Mouse (Mus musculus): Measurements from ENCODE around the gene Pigl.
"Not testable (repeated sequence)": the region's sequence is repeated elsewhere in the genome, so short reads cannot be mapped to it uniquely, and the experiment has no call there.

Pigl gene

DNA sequence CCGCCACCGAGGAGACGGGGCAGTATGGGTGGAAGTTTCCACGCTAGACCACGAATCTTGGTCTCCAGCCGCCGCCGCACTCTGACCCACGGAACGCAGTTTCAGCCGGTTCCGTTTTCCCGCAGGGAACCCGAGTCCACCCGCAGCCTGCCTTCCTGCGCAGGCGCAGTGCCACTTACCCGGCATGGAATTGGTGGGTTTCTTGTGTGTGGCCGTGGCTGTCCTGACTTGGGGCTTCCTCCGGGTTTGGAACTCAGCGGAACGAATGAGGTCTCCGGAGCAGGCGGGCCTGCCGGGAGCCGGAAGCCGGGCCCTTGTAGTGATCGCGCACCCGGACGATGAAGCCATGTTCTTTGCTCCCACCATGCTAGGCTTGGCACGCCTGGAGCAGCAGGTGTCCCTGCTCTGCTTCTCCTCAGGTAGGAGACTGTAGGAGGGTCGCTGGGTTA, at the start of gene Pigl, which contains the start of gene Ncor1:
Pigl (plus strand) TSS at position 185 of the 449 bp plus-strand sequence.
Ncor1 (minus strand) TSS at position 266 of the 449 bp plus-strand sequence.
- DNase-seq (ENCODE audit: low spot score) = peak; percentile 77

DNA sequence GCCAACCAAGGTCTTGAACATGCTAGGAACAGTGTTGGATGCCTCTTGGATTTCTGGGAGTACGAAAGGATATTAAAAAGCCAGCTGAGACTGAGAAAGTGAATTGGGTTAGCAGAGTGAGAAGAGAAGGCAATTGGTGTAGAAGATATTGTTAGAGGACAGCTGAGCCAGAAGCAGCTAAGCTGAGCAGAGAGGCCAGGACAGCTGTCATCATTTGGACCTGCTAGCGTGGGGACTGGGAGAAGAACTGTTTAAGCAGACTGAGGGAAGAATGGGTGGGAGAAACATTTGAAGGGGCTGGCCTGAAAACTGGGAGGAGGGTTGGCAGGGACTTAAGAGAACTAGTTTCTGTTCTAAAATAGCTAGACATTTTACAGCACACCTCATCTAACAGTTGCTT, 49.4 kb upstream of the Pigl start:
- no peak for DNase-seq (ENCODE audit: low spot score)

DNA sequence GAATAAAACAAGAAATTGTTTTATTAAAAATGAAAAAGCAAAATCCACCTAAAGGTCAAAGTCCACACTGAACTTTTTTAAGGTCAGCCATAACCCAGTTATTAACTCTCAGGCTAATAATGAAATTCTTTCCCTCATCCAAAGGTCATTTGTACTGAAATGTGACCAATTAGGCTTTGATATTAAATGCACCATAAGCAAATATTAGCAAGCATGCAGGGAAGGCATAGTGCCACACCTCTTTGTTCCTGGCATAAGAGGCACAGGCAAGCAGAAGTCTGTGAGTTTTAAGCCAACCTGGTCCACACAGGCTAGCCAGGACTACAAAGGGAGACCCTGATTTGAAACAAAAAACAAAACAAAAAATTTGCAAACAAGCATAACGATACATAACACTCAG, 48.6 kb upstream of the Pigl start:
- DNase-seq (ENCODE audit: low spot score) = no peak

- no peak for DNase-seq (ENCODE audit: low spot score)
Measured at GRCm38 (mm10) chr11:62415026-62415425, 43.2 kb upstream of the Pigl start.

GRCm38 (mm10) chr11:62424525-62424924, 33.7 kb upstream of the Pigl start:
- DNase-seq (ENCODE audit: low spot score) = no peak

DNA sequence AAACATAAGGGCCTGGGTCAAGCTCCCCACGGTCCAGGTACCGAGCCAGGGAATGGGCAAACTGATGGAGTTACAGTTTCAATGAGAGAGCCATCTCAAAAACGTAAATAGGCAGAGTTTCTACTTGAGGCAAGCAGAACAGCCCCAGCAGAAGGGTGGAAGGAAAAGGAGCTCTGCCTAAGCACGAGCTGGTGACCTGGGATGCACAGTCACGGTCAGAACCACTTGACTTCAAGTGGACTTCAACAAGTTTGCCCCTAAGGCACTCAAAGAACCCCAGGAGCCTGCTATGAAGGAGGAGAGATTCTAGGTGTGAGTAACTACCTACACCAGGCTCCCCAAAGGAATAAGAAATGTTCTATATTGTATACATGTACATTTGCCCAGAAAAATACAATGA, 32.0 kb upstream of the Pigl start:
- no peak for DNase-seq (ENCODE audit: low spot score)

- DNase-seq (ENCODE audit: low spot score) = no peak
Measured at GRCm38 (mm10) chr11:62427105-62427504, 31.2 kb upstream of the Pigl start.

DNA sequence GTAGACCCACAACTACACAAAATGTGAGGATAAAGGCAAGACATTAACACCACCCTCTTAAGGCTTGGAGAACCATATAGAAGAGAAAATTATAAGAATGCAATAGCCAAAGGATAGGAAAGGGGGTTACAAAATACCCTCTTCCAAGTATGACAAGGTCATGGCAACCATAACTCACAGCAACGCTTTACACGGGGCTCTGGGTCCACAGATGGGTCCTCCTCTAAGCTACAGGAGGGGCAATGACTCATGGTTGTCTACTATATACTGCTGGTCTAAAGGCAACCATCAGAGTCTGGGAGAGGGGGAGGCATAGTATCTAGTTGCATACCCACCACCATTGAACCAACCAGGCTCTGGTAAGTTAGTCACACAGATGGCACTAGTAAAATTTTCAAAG, 26.0 kb upstream of the Pigl start:
- no peak for DNase-seq (ENCODE audit: low spot score)

DNA sequence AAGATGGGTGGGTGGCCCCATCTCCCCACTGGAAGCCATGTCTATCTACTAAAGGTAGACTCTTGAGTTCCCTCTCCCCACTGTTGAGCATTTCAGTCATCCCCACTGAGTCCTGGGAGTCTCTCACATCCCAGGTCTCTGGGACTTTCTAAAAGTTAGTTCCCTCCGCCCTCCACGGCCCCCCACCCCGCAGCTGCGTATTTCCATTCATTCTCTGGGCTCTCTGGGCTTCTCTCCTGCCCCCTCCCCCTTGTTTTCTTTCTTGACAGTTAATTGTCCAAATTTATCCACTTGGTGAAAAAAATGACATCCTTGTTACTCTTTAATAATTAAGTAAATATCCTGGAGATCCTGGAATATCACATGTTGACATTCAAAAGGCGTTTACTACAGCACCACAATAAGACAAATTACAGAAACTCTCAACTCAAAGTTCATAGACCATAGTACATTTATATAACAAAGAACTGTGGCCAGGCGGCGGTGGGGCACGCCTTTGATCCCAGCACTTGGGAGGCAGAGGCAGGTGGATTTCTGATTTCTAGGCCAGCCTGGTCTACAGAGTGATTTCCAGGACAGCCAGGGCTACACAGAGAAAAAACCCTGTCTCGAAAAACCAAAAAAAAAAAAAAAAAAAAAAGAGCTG, 17.5 kb upstream of the Pigl start:
- no peak for DNase-seq (ENCODE audit: low spot score)

GRCm38 (mm10) chr11:62445799-62446198, 12.5 kb upstream of the Pigl start:
- no peak for DNase-seq (ENCODE audit: low spot score)

- DNase-seq (ENCODE audit: low spot score) = no peak
Measured at GRCm38 (mm10) chr11:62448971-62449370, 9.3 kb upstream of the Pigl start.

- DNase-seq (ENCODE audit: low spot score) = no peak
Measured at GRCm38 (mm10) chr11:62455193-62455592, 3.1 kb upstream of the Pigl start.

DNA sequence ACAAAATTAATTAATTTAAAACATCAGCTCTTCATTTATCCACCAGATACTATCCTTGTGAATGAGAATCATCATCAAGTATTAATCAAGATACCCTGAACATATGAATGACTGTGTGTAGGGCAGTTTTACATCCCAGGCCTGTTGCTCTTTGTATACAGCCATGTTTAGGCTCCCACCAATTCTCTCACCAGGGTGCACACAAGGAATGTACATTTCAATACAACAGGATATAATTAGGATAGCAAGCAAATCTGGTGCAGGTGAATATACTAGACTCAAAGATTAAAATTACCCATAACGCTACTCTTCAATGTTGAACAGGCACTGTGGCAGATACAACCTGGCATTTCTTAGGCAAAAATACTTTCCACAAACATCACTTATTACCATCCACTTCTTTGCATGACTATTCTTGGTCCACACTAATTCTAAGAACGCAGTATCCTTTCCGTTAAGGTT, 2.2 kb upstream of the Pigl start:
- no peak for DNase-seq (ENCODE audit: low spot score)

GRCm38 (mm10) chr11:62456483-62457172, 1.6 kb upstream of the Pigl start:
- no peak for DNase-seq (ENCODE audit: low spot score)

DNA sequence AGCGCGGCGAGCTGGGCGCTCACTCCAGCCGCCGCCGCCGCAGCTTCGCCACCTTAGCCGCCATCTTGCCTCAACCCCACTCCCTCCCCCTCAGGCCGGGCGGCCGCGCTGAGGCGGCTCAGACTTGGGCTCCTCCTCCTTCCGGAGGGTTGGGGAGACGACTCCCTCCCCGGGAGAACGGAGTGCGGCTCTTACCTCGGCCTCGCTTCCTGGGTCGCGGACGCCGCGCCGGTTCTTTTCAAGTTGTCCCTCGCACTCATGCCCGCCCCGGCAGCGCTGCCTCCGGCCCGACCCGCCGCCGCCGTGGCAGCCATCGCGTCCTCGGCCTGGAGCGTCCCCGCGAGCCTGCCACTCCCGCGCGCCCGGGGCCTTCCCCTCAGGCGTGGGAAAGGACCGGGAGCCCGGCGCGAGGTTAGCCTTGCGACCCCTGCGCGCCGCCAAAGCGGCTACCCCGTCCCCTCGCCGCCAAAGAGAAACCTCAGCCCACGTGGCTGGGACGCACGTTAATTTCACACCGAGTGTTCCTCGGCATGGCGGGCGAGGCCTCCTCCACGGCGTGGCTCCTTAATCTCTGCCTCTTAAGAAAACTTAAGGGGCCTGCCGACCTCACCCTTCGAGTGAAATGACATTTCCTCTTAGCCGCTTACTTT, 894 bp upstream of the Pigl start:
- DNase-seq (ENCODE audit: low spot score) = peak; percentile 81

DNA sequence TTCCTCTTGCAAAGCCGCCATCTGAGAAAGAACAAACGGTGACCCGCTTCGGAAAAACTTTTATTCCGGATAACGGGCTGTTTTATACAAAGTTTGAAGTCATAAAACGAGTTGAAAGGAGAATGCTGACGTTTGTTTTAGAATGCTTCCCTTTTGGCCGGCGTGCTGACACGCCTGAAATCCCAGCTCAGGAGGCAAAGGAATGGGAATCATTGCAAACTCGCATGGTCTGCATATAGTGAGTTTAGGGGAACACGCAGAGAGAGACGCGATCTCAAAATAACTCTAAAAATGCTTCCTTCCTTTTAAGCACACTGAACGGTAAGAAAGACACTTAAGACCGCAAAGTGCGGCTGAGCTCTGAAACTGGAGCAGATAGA, 379 bp upstream of the Pigl start:
- no peak for DNase-seq (ENCODE audit: low spot score)

GRCm38 (mm10) chr11:62458780-62459179, 520 bp downstream of the Pigl start:
- DNase-seq (ENCODE audit: low spot score) = no peak

GRCm38 (mm10) chr11:62462529-62462928, 4.3 kb downstream of the Pigl start:
- not testable (repeated sequence) for DNase-seq (ENCODE audit: low spot score)

DNA sequence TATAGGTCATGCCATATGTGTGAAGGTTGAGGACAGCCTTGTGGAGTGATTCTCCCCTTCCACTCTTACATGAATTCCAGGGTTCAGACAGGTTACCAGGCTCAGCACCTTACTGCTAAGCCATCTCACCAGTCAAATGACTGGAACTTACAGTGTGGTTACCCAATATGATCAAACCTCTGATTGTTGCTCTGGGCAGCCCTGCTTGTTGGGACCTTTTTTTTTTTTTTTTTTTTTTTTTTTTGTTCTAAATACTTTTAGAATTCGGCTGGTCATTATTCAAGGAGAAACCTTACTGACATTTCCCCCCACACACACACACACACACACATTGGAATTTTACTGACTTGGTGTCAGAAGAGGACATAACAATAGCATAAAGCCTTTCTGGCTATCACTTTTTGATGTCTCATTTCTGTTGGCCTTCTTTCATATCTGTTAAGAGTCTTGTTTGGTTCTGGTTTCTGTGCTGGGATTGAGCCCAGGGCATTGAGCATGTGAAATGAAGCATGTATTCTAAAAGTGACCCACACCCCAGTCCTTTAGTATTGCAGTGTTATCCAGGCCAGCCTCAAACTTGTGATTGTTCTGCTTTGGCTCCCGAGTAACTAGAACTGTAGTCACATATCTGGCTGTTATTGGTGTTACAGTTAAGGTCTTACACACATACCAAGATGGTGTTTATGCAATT, 5.1 kb downstream of the Pigl start:
- no peak for DNase-seq (ENCODE audit: low spot score)

GRCm38 (mm10) chr11:62464696-62465095, 6.4 kb downstream of the Pigl start:
- DNase-seq (ENCODE audit: low spot score) = no peak

DNA sequence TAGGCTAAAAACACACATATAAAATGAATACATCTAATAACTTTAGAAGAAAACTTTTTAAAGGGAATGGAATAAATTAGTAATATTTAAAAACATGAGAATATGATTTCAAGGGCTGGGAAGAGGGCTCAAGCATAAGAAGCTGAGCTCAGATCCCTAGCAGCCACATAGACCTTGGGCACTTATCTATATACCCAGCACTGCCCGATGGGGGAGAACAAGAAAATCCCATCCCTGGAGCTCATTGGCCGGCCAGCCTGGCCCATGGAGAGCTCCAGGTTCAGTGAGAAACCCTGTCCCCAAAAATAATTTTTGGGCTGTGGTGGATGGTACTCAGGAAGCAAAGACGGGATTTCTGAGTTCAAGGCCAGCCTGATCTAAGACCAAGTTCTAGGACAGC, 7.6 kb downstream of the Pigl start:
- no peak for DNase-seq (ENCODE audit: low spot score)

- DNase-seq (ENCODE audit: low spot score) = no peak
Measured at GRCm38 (mm10) chr11:62466546-62466945, 8.3 kb downstream of the Pigl start.

- DNase-seq (ENCODE audit: low spot score) = not testable (repeated sequence)
Measured at GRCm38 (mm10) chr11:62467289-62467688, 9.0 kb downstream of the Pigl start.
